Mouse (Mus musculus): Measurements from ENCODE around the gene Dixdc1. TPM values are rescaled to one million over a fixed set of nuclear protein-coding genes. Genes with fewer than 3 reads are reported as not detected.

Gene Dixdc1
- polyA plus RNA-seq (2015; fragmentation: Nextera tagmentation; extraction: Ambion mirVana), result 8.0 and 10.9 TPM in 2 replicates

GRCm38 (mm10) chr9:50738914-50739870 lies at the start of gene Dixdc1:
TSS of gene Dixdc1 (minus strand) at chr9:50739517.
- 11% methylated on average over 36 of the region's 36 CpGs for WGBS

GRCm38 (mm10) chr9:50782155-50782554 lies 42.8 kb upstream of the Dixdc1 start:
- ATAC-seq (ENCODE audit: insufficient read depth, low FRiP score, low read depth), result no peak
- Histone ChIP-seq H3K27me3 (replicated peaks) (no peaks in the 10 kb centered on the region), H3K27ac (no peak overlapping the region), H3K4me1 (no peaks in the 10 kb centered on the region), H3K4me3 (replicated peaks) (no peak overlapping the region), H3K9me3 (no peaks in the 10 kb centered on the region), H3K36me3 (peaks cover 39% of the 10 kb centered on the region), H3K9ac (no peak overlapping the region), H3K4me2 (no peak overlapping the region)
- 77% methylated on average over 2 of the region's 2 CpGs for WGBS

More at GRCm38 (mm10) chr9:50738914-50739870, at the start of gene Dixdc1:
- Histone ChIP-seq H3K9ac (no peak within 1 kb of the TSS), H3K4me2 (peak within 1 kb of the TSS; percentile 58), H3K4me3 (replicated peaks) (peak within 1 kb of the TSS; percentile 36), H3K27me3 (replicated peaks) (no peaks in the 10 kb centered on the region), H3K27ac (no peak within 1 kb of the TSS), H3K9me3 (no peaks in the 10 kb centered on the region), H3K36me3 (no peaks in the 10 kb centered on the region), H3K4me1 (no peaks in the 10 kb centered on the region)
- ATAC-seq (ENCODE audit: insufficient read depth, low FRiP score, low read depth), result peak; percentile 97

- no peaks in the 10 kb centered on the region for H3K9me3 ChIP-seq
- H3K4me3 ChIP-seq (replicated peaks), result peak overlapping the region; percentile 97
- H3K4me1 ChIP-seq, result peaks cover 13% of the 10 kb centered on the region; the same call in 1 of the 2 replicates
- 0 out of 2 replicates have a peak, but pooled peaks have one; percentile 12 for ATAC-seq (ENCODE audit: insufficient read depth, low FRiP score, low read depth)
- WGBS, result 49% methylated on average over 11 of the region's 11 CpGs
- H3K27me3 ChIP-seq (replicated peaks), result no peaks in the 10 kb centered on the region
- H3K36me3 ChIP-seq, result peaks cover 19% of the 10 kb centered on the region; the same call in 1 of the 2 replicates
- H3K9ac ChIP-seq, result peak overlapping the region; percentile 91; the same call in 1 of the 2 replicates
- H3K4me2 ChIP-seq, result peak overlapping the region; percentile 87
- peak overlapping the region; percentile 85 for H3K27ac ChIP-seq
Observed at GRCm38 (mm10) chr9:50776162-50776760, 36.9 kb upstream of the Dixdc1 start.

- peak overlapping the region; percentile 97 for H3K4me3 ChIP-seq (replicated peaks)
- H3K4me2 ChIP-seq, result peak overlapping the region; percentile 87
- no peaks in the 10 kb centered on the region for H3K9me3 ChIP-seq
- H3K27me3 ChIP-seq (replicated peaks), result no peaks in the 10 kb centered on the region
- H3K27ac ChIP-seq, result peak overlapping the region; percentile 85
- H3K36me3 ChIP-seq, result peaks cover 16% of the 10 kb centered on the region; the same call in 1 of the 2 replicates
- H3K9ac ChIP-seq, result peak overlapping the region; percentile 91
- peak; percentile 54; the same call in 1 of the 2 replicates for ATAC-seq (ENCODE audit: insufficient read depth, low FRiP score, low read depth)
- H3K4me1 ChIP-seq, result peaks cover 13% of the 10 kb centered on the region; the same call in 1 of the 2 replicates
- WGBS, result under 1% methylated on average over 30 of the region's 30 CpGs
Observed at GRCm38 (mm10) chr9:50775662-50776126, 36.4 kb upstream of the Dixdc1 start.

GRCm38 (mm10) chr9:50774991-50775612 lies 35.8 kb upstream of the Dixdc1 start, which contains the start of the genes Alg9 and 1110032A03Rik:
TSS of gene Alg9 (plus strand) at chr9:50775019.
TSS of gene 1110032A03Rik (minus strand) at chr9:50775520.
- peak within 1 kb of the TSS; percentile 85 for H3K27ac ChIP-seq
- H3K36me3 ChIP-seq, result peaks cover 16% of the 10 kb centered on the region; the same call in 1 of the 2 replicates
- no peaks in the 10 kb centered on the region for H3K9me3 ChIP-seq
- H3K27me3 ChIP-seq (replicated peaks), result no peaks in the 10 kb centered on the region
- peaks cover 13% of the 10 kb centered on the region; the same call in 1 of the 2 replicates for H3K4me1 ChIP-seq
- peak within 1 kb of the TSS; percentile 91 for H3K9ac ChIP-seq
- H3K4me3 ChIP-seq (replicated peaks), result peak within 1 kb of the TSS; percentile 97
- under 1% methylated on average over 51 of the region's 51 CpGs for WGBS
- peak within 1 kb of the TSS; percentile 87 for H3K4me2 ChIP-seq
- ATAC-seq (ENCODE audit: insufficient read depth, low FRiP score, low read depth), result peak; percentile 59

- Histone ChIP-seq H3K36me3 (0 out of 2 replicates have a peak, but pooled peaks cover 7% of the 10 kb centered on the region), H3K4me2 (peak overlapping the region; percentile 87), H3K27me3 (replicated peaks) (no peaks in the 10 kb centered on the region), H3K9me3 (no peaks in the 10 kb centered on the region), H3K4me3 (replicated peaks) (peak overlapping the region; percentile 97; the same call in 1 of the 2 replicates), H3K27ac (no peak overlapping the region), H3K9ac (no peak overlapping the region), H3K4me1 (peaks cover 17% of the 10 kb centered on the region; the same call in 1 of the 2 replicates)
- WGBS, result 59% methylated on average over 4 of the region's 4 CpGs
- no peak for ATAC-seq (ENCODE audit: insufficient read depth, low FRiP score, low read depth)
Observed at GRCm38 (mm10) chr9:50774026-50774462, 34.7 kb upstream of the Dixdc1 start.

- ATAC-seq (ENCODE audit: insufficient read depth, low FRiP score, low read depth), result no peak
- no peak overlapping the region for H3K4me2 ChIP-seq
- no peak overlapping the region for H3K4me3 ChIP-seq (replicated peaks)
- no peaks in the 10 kb centered on the region for H3K27me3 ChIP-seq (replicated peaks)
- no peak overlapping the region for H3K9ac ChIP-seq
- 87% methylated on average over 2 of the region's 2 CpGs for WGBS
- H3K4me1 ChIP-seq, result peaks cover 14% of the 10 kb centered on the region; the same call in 1 of the 2 replicates
- H3K27ac ChIP-seq, result no peak overlapping the region
- H3K9me3 ChIP-seq, result no peaks in the 10 kb centered on the region
- H3K36me3 ChIP-seq, result 0 out of 2 replicates have a peak, but pooled peaks cover 5% of the 10 kb centered on the region
Observed at GRCm38 (mm10) chr9:50770011-50770410, 30.7 kb upstream of the Dixdc1 start.

GRCm38 (mm10) chr9:50768107-50769002 lies 29.0 kb upstream of the Dixdc1 start, which contains the start of gene Fdxacb1:
TSS of gene Fdxacb1 (plus strand) at chr9:50768236.
- Histone ChIP-seq H3K9ac (peak within 1 kb of the TSS; percentile 68; the same call in 1 of the 2 replicates), H3K27ac (peak within 1 kb of the TSS; percentile 96), H3K9me3 (no peaks in the 10 kb centered on the region), H3K36me3 (0 out of 2 replicates have a peak, but pooled peaks cover 5% of the 10 kb centered on the region), H3K4me1 (peaks cover 9% of the 10 kb centered on the region; the same call in 1 of the 2 replicates), H3K27me3 (replicated peaks) (no peaks in the 10 kb centered on the region), H3K4me2 (peak within 1 kb of the TSS; percentile 78), H3K4me3 (replicated peaks) (peak within 1 kb of the TSS; percentile 60)
- 4% methylated on average over 59 of the region's 59 CpGs for WGBS
- ATAC-seq (ENCODE audit: insufficient read depth, low FRiP score, low read depth), result peak; percentile 95

- Histone ChIP-seq H3K4me3 (replicated peaks) (peak overlapping the region; percentile 60), H3K36me3 (0 out of 2 replicates have a peak, but pooled peaks cover 5% of the 10 kb centered on the region), H3K9ac (peak overlapping the region; percentile 68; the same call in 1 of the 2 replicates), H3K27me3 (replicated peaks) (no peaks in the 10 kb centered on the region), H3K27ac (peak overlapping the region; percentile 96), H3K4me2 (peak overlapping the region; percentile 78), H3K4me1 (peaks cover 9% of the 10 kb centered on the region; the same call in 1 of the 2 replicates), H3K9me3 (no peaks in the 10 kb centered on the region)
- 4% methylated on average over 17 of the region's 17 CpGs for WGBS
- ATAC-seq (ENCODE audit: insufficient read depth, low FRiP score, low read depth), result no peak
Observed at GRCm38 (mm10) chr9:50767531-50768106, 28.3 kb upstream of the Dixdc1 start.

GRCm38 (mm10) chr9:50763331-50763730 lies 24.0 kb upstream of the Dixdc1 start:
- no peak overlapping the region for H3K4me3 ChIP-seq (replicated peaks)
- no peak for ATAC-seq (ENCODE audit: insufficient read depth, low FRiP score, low read depth)
- H3K4me2 ChIP-seq, result no peak overlapping the region
- H3K27ac ChIP-seq, result no peak overlapping the region
- 0 out of 2 replicates have a peak, but pooled peaks cover 5% of the 10 kb centered on the region for H3K4me1 ChIP-seq
- H3K36me3 ChIP-seq, result no peaks in the 10 kb centered on the region
- 49% methylated on average over 1 of the region's 1 CpGs for WGBS
- no peaks in the 10 kb centered on the region for H3K9me3 ChIP-seq
- H3K9ac ChIP-seq, result no peak overlapping the region
- no peaks in the 10 kb centered on the region for H3K27me3 ChIP-seq (replicated peaks)
